Mouse (Mus musculus): ENCODE results near the gene Atp2b2. TPM values are rescaled to one million over a fixed set of nuclear protein-coding genes. Genes with fewer than 3 reads are reported as not detected.
"Not testable (repeated sequence)": the region's sequence is repeated elsewhere in the genome, so short reads cannot be mapped to it uniquely, and the experiment has no call there.

Atp2b2 gene
- total RNA-seq, 1 experiment: 0.67 TPM

GRCm38 (mm10) chr6:113714797-113715196 lies 327.6 kb downstream of the Atp2b2 start:
- no peak overlapping the region for H3K4me3 ChIP-seq (ENCODE audit: insufficient read depth in 1 of 2, low read depth in 1 of 2, low read length in 2 of 2, poor library complexity in 1 of 2, severe bottlenecking in 1 of 2)
- no peak overlapping the region for H3K9ac ChIP-seq (ENCODE audit: insufficient read depth, low read depth, low read length, poor library complexity, severe bottlenecking)
- H3K36me3 ChIP-seq (ENCODE audit: control insufficient read depth, insufficient read depth, low read length, poor library complexity, severe bottlenecking): peaks cover 75% of the 10 kb centered on the region
- no peak for DNase-seq (ENCODE audit: low read depth, low spot score)
- H3K27ac ChIP-seq (ENCODE audit: insufficient read depth, low read depth, low read length, poor library complexity, severe bottlenecking): no peak overlapping the region
- in situ Hi-C loops (cut with MboI; ENCODE audit: low sequenced_read_pairs in 2 of 2, unreplicated experiment in 2 of 2): no loop called here
- TF ChIP-seq CHD2 (IDR thresholded peaks at IDR 0.05; ENCODE audit: low read depth, low read length) (no peak), ZNF384 (IDR thresholded peaks at IDR 0.05; ENCODE audit: low read depth, low read length) (no peak), ZC3H11A (IDR thresholded peaks at IDR 0.05; ENCODE audit: borderline replicate concordance, low read depth, low read length) (no peak), MAFK (IDR thresholded peaks at IDR 0.05; ENCODE audit: insufficient read depth, low read depth, low read length) (no peak), HCFC1 (IDR thresholded peaks at IDR 0.05; ENCODE audit: borderline replicate concordance, insufficient read depth, low read length) (no peak)
- no peaks in the 10 kb centered on the region for H3K9me3 ChIP-seq (ENCODE audit: control insufficient read depth, insufficient read depth, low read depth, low read length)
- H3K4me1 ChIP-seq (ENCODE audit: control insufficient read depth in 2 of 2, insufficient read depth in 2 of 2, low read length in 2 of 2, poor library complexity in 1 of 2): 0 out of 4 replicates have a peak, but pooled peaks cover 0 to 2% of the 10 kb centered on the region in 2 experiments

- TF ChIP-seq ZC3H11A (IDR thresholded peaks at IDR 0.05; ENCODE audit: borderline replicate concordance, low read depth, low read length) (no peak), CHD2 (IDR thresholded peaks at IDR 0.05; ENCODE audit: low read depth, low read length) (no peak)
- Histone ChIP-seq H3K4me3 (ENCODE audit: insufficient read depth in 1 of 2, low read depth in 1 of 2, low read length in 2 of 2, poor library complexity in 1 of 2, severe bottlenecking in 1 of 2) (no peak overlapping the region), H3K9ac (ENCODE audit: insufficient read depth, low read depth, low read length, poor library complexity, severe bottlenecking) (no peak overlapping the region), H3K9me3 (ENCODE audit: control insufficient read depth, insufficient read depth, low read depth, low read length) (no peaks in the 10 kb centered on the region), H3K4me1 (ENCODE audit: control insufficient read depth in 2 of 2, insufficient read depth in 2 of 2, low read length in 2 of 2, poor library complexity in 1 of 2) (0 out of 4 replicates have a peak, but pooled peaks cover 0 to 2% of the 10 kb centered on the region in 2 experiments), H3K27ac (ENCODE audit: insufficient read depth, low read depth, low read length, poor library complexity, severe bottlenecking) (no peak overlapping the region), H3K36me3 (ENCODE audit: control insufficient read depth, insufficient read depth, low read length, poor library complexity, severe bottlenecking) (peaks cover 77% of the 10 kb centered on the region)
- in situ Hi-C loops (cut with MboI; ENCODE audit: low sequenced_read_pairs in 2 of 2, unreplicated experiment in 2 of 2): no loop called here
- no peak for DNase-seq (ENCODE audit: low read depth, low spot score)
Observed at GRCm38 (mm10) chr6:113714276-113714675, 328.1 kb downstream of the Atp2b2 start.

GRCm38 (mm10) chr6:113713389-113713788 lies 329.0 kb downstream of the Atp2b2 start:
- in situ Hi-C loops (cut with MboI; ENCODE audit: low sequenced_read_pairs in 2 of 2, unreplicated experiment in 2 of 2); H3K9me3 ChIP-seq (ENCODE audit: control insufficient read depth, insufficient read depth, low read depth, low read length); H3K4me3 ChIP-seq (ENCODE audit: insufficient read depth in 1 of 2, low read depth in 1 of 2, low read length in 2 of 2, poor library complexity in 1 of 2, severe bottlenecking in 1 of 2); H3K9ac ChIP-seq (ENCODE audit: insufficient read depth, low read depth, low read length, poor library complexity, severe bottlenecking); DNase-seq (ENCODE audit: low read depth, low spot score); H3K4me1 ChIP-seq (ENCODE audit: control insufficient read depth in 2 of 2, insufficient read depth in 2 of 2, low read length in 2 of 2, poor library complexity in 1 of 2); H3K27ac ChIP-seq (ENCODE audit: insufficient read depth, low read depth, low read length, poor library complexity, severe bottlenecking): not testable (repeated sequence)
- H3K36me3 ChIP-seq (ENCODE audit: control insufficient read depth, insufficient read depth, low read length, poor library complexity, severe bottlenecking): peaks cover 78% of the 10 kb centered on the region

GRCm38 (mm10) chr6:113712718-113713117 lies 329.7 kb downstream of the Atp2b2 start:
- Histone ChIP-seq H3K36me3 (ENCODE audit: control insufficient read depth, insufficient read depth, low read length, poor library complexity, severe bottlenecking) (peaks cover 82% of the 10 kb centered on the region), H3K9ac (ENCODE audit: insufficient read depth, low read depth, low read length, poor library complexity, severe bottlenecking) (no peak overlapping the region), H3K4me1 (ENCODE audit: control insufficient read depth in 2 of 2, insufficient read depth in 2 of 2, low read length in 2 of 2, poor library complexity in 1 of 2) (0 out of 4 replicates have a peak, but pooled peaks cover 0 to 2% of the 10 kb centered on the region in 2 experiments), H3K27ac (ENCODE audit: insufficient read depth, low read depth, low read length, poor library complexity, severe bottlenecking) (no peak overlapping the region), H3K4me3 (ENCODE audit: insufficient read depth in 1 of 2, low read depth in 1 of 2, low read length in 2 of 2, poor library complexity in 1 of 2, severe bottlenecking in 1 of 2) (no peak overlapping the region), H3K9me3 (ENCODE audit: control insufficient read depth, insufficient read depth, low read depth, low read length) (no peaks in the 10 kb centered on the region)
- DNase-seq (ENCODE audit: low read depth, low spot score): no peak
- TF ChIP-seq ZNF384 (IDR thresholded peaks at IDR 0.05; ENCODE audit: low read depth, low read length): no peak
- no peak for TF ChIP-seq CHD2 (IDR thresholded peaks at IDR 0.05; ENCODE audit: low read depth, low read length)
- no peak for TF ChIP-seq HCFC1 (IDR thresholded peaks at IDR 0.05; ENCODE audit: borderline replicate concordance, insufficient read depth, low read length)
- TF ChIP-seq MAFK (IDR thresholded peaks at IDR 0.05; ENCODE audit: insufficient read depth, low read depth, low read length): no peak
- no peak for TF ChIP-seq ZC3H11A (IDR thresholded peaks at IDR 0.05; ENCODE audit: borderline replicate concordance, low read depth, low read length)
- in situ Hi-C loops (cut with MboI; ENCODE audit: low sequenced_read_pairs in 2 of 2, unreplicated experiment in 2 of 2): no loop called here
